Mouse (Mus musculus) T-cell, adult 2 months (primary cell): ENCODE results near the gene Ttc22.
A peak's percentile ranks its signal among the peaks of the same experiment; 100 is the strongest.

Experiments
- DNase-seq: peaks from one replicate; pipeline ENCODE4 v3.0.0; 2022; ENCODE audit warnings: low spot score

Ttc22 gene

GRCm38 (mm10) chr4:106663956-106664470, 41.8 kb downstream of the Ttc22 start:
- DNase-seq: no peak

GRCm38 (mm10) chr4:106664697-106665096, 42.5 kb downstream of the Ttc22 start:
- no peak for DNase-seq

GRCm38 (mm10) chr4:106665269-106665668, 43.0 kb downstream of the Ttc22 start:
- DNase-seq: no peak

- no peak for DNase-seq
Observed at GRCm38 (mm10) chr4:106665673-106666072, 43.4 kb downstream of the Ttc22 start.

DNA sequence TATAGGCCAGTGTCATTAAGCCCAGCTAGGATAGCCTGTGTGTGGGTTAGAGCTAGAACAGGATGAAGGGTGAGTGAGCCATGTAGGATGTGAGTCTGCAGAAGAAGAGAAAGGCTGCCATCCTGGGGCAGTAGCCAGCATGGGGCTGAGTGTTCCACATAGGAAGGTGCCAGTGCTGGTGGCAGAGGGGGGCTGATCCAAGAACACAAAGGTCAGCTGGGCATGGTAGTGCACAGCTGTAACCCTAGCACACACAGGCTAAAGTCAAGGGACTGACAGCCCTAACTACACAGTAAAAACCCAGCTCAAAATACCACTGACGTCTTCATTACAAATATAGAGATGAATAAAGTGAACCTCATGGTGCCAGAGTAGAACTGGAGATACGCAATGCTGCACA, 44.3 kb downstream of the Ttc22 start:
- DNase-seq: no peak

- no peak for DNase-seq
Observed at GRCm38 (mm10) chr4:106676749-106677148, 54.5 kb downstream of the Ttc22 start.

DNA sequence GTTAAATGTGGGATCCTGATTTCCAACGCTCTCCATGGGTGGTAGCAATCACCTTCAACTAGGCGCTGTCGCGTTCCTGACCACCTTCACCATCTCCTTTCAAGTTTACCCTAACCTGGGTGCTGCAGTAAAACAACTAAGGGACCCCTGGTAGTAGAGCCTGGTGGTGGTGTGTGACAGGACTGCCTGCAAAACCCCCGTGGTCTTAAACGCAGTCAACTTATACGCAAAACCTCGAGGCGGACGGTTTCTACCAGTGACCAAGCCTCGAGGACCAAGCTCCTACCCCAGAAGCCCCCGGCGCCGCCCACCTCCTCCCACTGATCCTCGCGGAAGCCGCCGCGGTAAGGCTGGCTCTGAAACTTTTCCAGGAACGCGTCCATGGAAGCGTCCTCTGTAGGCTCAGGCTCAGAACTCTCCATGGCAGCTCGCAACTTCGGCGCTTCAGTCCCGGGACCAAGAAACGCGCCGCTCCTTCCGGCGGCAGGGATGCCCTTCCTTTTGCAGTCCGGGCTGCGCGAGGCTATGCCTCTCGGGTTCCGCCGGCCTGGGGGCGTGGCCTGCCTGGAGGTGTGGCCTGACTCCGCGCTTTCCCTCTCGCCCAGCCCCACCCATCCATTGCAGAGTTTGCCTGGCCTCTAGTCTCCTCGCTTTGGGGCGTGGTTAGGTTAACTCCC, 56.3 kb downstream of the Ttc22 start, which contains the start of gene Ttc4:
Gene Ttc4 (minus strand): TSS at position 503 of the 677 bp plus-strand sequence.
- peak; percentile 91 for DNase-seq

- no peak for DNase-seq
Observed at GRCm38 (mm10) chr4:106679152-106679551, 56.9 kb downstream of the Ttc22 start.

DNA sequence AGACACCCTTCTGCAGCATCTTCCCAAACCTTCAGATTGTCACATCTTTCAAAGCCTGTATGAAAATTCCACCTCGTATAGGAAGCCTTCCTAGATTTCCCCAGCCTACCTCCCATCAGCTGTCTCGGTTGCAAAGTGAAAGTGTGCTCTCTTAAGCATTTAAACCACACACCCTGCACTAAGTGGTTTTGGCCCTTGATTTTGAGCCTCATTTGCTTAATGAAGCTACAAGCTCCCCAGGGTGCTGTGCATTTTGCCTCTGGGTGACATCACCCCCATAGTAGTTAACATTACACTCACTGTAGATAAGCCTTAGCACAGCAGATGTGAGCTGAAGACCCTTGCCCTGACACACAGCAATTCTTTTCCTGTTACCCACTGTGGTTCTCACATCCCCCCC, 58.7 kb downstream of the Ttc22 start:
- no peak for DNase-seq

- DNase-seq: no peak
Observed at GRCm38 (mm10) chr4:106688636-106689296, 66.5 kb downstream of the Ttc22 start.
